Mouse (Mus musculus) E14TG2a.4 (cell line): ENCODE data around the gene 4933417A18Rik.

ENCODE experiments used
- CTCF ChIP-seq: conservative IDR thresholded peaks from 2 replicates; pipeline ENCODE4 v1.5.1; 2014; ENCODE audit warnings: low read length
- NANOG ChIP-seq: IDR thresholded peaks from 2 replicates; pipeline ENCODE4 v1.6.1; 2014; ENCODE audit warnings: borderline replicate concordance, low read length, mixed read lengths
- POU5F1 ChIP-seq: IDR thresholded peaks from 2 replicates; pipeline ENCODE4 v1.6.1; 2014; ENCODE audit warnings: low read length, borderline replicate concordance

DNA sequence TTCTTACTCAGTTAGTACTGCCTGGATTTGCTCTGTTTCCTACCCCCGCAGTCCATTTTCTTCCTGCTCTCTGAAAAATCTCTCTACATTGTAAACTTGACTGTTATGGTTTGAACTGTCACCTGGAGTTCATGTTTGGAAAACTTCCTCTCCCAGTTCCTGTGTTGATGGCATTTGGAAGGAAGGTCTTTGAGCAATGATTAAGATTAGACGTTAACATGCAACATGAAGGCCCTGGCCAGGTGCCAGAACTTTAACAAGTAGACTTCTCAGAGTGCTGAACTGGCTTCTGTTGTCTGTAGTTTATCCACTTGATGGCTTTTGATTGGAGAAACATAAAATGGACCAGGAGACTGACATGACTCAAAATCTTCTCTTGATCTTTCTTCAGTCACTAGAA is 71.7 kb downstream of the 4933417A18Rik start:
- no peak for TF ChIP-seq CTCF
- no peak for TF ChIP-seq POU5F1
- no peak for TF ChIP-seq NANOG
